Mouse (Mus musculus) frontal cortex, postnatal 36 days (tissue): ENCODE data around the gene Cmpk2.
"Not testable (repeated sequence)": the region's sequence is repeated elsewhere in the genome, so short reads cannot be mapped to it uniquely, and the experiment has no call there.

Source experiments
- DNase-seq, 2 experiments: peaks; one replicate each; pipeline ENCODE4 v3.0.0; 2022; ENCODE audit warnings: low spot score in 2 of 2

Gene Cmpk2

GRCm38 (mm10) chr12:26478196-26479004, 9.4 kb downstream of the Cmpk2 start:
- DNase-seq = peak; percentile 31 to 32

GRCm38 (mm10) chr12:26485738-26486580, 17.0 kb downstream of the Cmpk2 start:
- not testable (repeated sequence) for DNase-seq

- peak; percentile 31 to 60 for DNase-seq
These were observed 19.0 kb downstream of the Cmpk2 start for GRCm38 (mm10) chr12:26487874-26488616.

GRCm38 (mm10) chr12:26488617-26489274, 19.7 kb downstream of the Cmpk2 start:
- DNase-seq = no peak

GRCm38 (mm10) chr12:26489942-26490341, 20.9 kb downstream of the Cmpk2 start:
- DNase-seq = no peak

GRCm38 (mm10) chr12:26501042-26501441, 32.0 kb downstream of the Cmpk2 start:
- no peak for DNase-seq

- no peak for DNase-seq
These were observed 42.0 kb downstream of the Cmpk2 start for GRCm38 (mm10) chr12:26510971-26511370.

- DNase-seq = no peak
These were observed 49.2 kb downstream of the Cmpk2 start for GRCm38 (mm10) chr12:26518206-26518605.

GRCm38 (mm10) chr12:26524943-26525697, 56.1 kb downstream of the Cmpk2 start:
- DNase-seq = no peak

- DNase-seq = no peak
These were observed 56.7 kb downstream of the Cmpk2 start for GRCm38 (mm10) chr12:26525698-26526026.
